Mouse (Mus musculus): ENCODE measurements at regions not wholly inside any gene's neighbourhood (a gene's known extent, or its start where the extent isn't known, plus 50 kb on each side); places are given as distances from the start of the nearest gene placed in this dataset.

GRCm38 (mm10) chr15:48976583-48976982 lies 4908.1 kb upstream of the Gm7489 start:
- H3K27me3 ChIP-seq (ENCODE audit: control insufficient read depth, insufficient read depth, low read length) = no peaks in the 10 kb centered on the region
- no peak overlapping the region for H3K4me3 ChIP-seq (ENCODE audit: low read depth, low read length)
- no peak overlapping the region for H3K27ac ChIP-seq (ENCODE audit: low read depth)
- 58% methylated on average over 5 of the region's 5 CpGs for WGBS
- no peaks in the 10 kb centered on the region for H3K4me1 ChIP-seq (ENCODE audit: control insufficient read depth, insufficient read depth)
- no peak overlapping the region for H3K4me2 ChIP-seq (ENCODE audit: low read depth, low read length)
- TF ChIP-seq EP300 (IDR thresholded peaks at IDR 0.05; ENCODE audit: low read depth) = no peak
- no peak for DNase-seq (ENCODE audit: low spot score)
- H3K9ac ChIP-seq (replicated peaks; ENCODE audit: low read depth, low read length) = no peak overlapping the region
- no peaks in the 10 kb centered on the region for H3K36me3 ChIP-seq (replicated peaks; ENCODE audit: control insufficient read depth, insufficient read depth, low read length)
- H3K9me3 ChIP-seq (replicated peaks; ENCODE audit: control insufficient read depth, low read length) = peaks cover 3% of the 10 kb centered on the region; the same call in 1 of the 2 replicates
- no peak for ATAC-seq (ENCODE audit: insufficient read depth, low read depth)

Measured in heart, postnatal 0 days (tissue).